Mouse (Mus musculus) WW6 (cell line): ENCODE data around the gene Gm45711.
"Not testable (repeated sequence)": the region's sequence is repeated elsewhere in the genome, so short reads cannot be mapped to it uniquely, and the experiment has no call there.

Experiments used
- DNase-seq: peaks from one replicate; pipeline ENCODE4 v3.0.0-alpha.2; 2013; ENCODE audit warnings: low read depth, low spot score

Gene Gm45711

GRCm38 (mm10) chr8:104309441-104310155 lies at the start of gene Gm45711, which contains the start of gene Cmtm1:
Gm45711 (minus strand) TSS chr8:104310081.
Cmtm1 (minus strand) TSS chr8:104310145.
- DNase-seq: not testable (repeated sequence)

DNA sequence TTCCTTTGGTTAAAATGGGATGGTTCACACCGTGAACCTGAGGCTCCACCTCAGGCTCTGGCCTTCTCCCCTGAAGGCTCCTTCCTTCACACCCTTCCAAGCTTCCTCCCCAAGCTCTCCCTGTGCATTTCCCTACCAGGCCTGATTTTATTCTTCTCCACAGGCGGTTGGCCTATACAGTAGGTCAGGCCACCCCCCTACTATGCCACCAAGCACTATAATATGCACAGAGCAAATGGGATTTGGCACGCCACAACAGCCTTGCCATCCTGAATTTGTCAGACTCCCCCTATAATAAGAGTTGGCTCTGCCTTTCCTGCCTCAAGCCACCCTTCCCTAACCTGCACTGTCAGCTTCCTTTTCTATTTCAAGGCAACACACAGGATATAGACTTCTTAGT lies 48.8 kb upstream of the Gm45711 start:
- no peak for DNase-seq

- no peak for DNase-seq
Observed at GRCm38 (mm10) chr8:104354504-104354903, 44.6 kb upstream of the Gm45711 start.

- DNase-seq: no peak
Observed at GRCm38 (mm10) chr8:104353186-104353585, 43.3 kb upstream of the Gm45711 start.

GRCm38 (mm10) chr8:104350047-104350446 lies 40.2 kb upstream of the Gm45711 start:
- DNase-seq: no peak

DNA sequence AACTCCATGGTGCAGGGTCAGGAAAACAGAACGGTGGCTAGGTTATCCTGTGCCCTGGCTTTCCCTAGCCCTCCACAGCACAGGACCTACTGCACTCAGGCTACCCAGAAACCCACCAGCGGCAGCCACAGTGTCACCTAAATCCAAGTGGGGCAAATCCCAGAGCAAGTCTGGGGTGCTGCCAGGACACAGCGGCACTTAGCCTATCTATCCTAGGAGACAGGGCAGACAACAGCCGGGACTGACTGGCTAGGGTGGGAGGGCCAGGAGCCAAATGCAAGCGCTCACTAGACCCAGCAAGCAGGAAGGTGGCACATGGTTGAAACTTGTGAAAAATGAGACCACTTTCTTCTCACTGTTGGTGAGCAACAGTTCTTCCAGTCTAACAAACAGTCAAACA lies 39.1 kb upstream of the Gm45711 start:
- no peak for DNase-seq

GRCm38 (mm10) chr8:104346706-104347105 lies 36.8 kb upstream of the Gm45711 start:
- DNase-seq: no peak

- DNase-seq: no peak
Observed at GRCm38 (mm10) chr8:104344622-104345021, 34.7 kb upstream of the Gm45711 start.

GRCm38 (mm10) chr8:104343957-104344356 lies 34.1 kb upstream of the Gm45711 start:
- DNase-seq: peak; percentile 71

GRCm38 (mm10) chr8:104342426-104342825 lies 32.5 kb upstream of the Gm45711 start:
- no peak for DNase-seq

DNA sequence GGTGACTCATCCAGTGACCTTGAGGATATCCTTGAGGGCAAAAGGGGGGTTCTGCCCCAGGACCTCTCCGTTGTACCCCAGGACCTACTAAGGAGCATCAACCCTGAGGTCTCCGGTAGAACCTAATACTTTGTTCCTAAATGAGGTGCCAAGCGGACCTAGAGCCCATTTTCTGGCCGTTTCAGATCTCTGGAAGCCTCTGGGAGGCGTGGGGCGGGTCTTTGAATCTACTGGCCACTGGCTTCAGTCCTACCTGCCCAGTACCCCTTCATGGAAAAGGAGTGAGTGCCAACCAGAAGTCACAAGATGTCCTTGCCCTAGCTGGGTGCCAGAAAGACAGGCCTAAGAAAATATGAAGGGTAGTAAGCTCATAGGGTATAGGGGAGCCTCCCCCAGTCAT lies 31.8 kb upstream of the Gm45711 start:
- DNase-seq: no peak

DNA sequence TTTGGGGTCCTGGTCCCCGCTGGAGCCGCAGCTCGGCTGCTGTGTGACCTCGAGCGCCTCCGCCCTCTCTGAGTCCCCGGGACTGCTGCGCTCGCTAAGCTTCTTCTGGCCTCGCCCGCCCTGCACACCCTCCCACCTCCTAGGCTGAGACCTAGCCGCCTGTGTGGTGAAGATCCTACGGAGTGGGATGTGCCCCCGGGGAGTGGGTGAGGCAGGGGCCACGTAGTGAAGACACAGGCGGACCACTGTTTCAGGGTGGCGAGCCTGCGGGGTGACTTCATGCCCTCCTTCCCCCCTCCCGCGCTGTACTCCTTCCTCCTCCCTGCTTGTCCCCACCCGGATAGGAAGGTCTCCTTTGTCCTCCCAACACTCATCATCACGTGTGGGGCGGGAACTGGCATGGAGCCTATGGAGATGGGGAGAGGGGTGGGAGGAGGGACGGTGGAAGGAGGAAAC lies 31.3 kb upstream of the Gm45711 start:
- peak; percentile 58 for DNase-seq

DNA sequence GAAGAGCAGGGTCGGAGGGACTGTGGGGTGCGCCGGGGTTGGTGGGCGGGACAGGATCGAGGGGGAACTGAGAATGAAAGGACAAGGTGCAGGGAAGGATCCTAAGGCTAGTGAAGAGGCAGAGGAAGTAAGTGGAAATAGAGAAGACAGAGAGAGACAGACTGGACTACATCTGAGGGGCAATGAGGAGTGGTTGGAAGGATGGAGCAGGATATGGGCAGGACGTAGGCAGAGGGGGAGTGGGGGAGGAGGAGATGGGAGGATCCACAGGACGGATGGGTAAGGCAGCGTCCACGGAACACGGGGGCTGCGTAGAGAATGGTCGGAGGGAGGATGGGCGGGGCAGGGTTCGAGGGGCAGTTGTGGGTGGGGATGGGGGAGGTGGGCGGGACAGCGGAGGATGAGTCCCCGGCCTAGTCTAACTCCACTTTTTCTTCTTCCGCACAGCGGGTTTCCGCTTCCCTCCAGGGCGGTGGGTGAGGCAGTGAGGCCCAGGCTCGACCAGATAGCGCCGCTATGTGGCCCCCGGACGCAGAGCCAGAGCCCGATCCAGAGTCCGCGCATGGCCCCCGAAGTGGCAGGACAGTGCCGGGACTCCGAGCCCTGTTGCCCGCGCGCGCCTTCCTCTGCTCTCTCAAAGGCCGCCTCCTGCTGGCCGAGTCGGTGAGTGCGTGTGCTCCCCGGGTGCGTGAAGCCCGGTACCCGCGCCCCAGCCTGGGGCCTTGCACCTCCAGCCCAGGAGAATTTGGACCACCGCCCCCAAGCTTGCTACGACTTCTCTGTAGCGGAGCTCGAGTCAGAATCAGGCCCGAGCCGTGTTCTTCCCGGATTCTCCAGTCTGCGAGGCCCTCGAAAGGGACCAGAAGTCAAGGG lies 30.6 kb upstream of the Gm45711 start:
- DNase-seq: peak; percentile 54

DNA sequence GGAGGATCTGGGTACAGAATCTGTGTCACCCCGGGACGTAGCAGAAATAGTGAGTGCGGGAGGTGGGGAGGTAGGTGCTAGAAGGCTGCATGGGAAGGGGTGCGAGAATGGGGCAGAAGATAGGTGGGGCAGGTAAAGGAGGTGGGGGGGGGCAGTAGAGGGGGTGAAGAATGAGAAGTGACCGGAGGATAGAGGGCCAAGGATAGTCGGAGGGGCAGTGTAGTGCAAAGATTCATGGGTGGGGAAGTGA lies 30.0 kb upstream of the Gm45711 start:
- DNase-seq: no peak

DNA sequence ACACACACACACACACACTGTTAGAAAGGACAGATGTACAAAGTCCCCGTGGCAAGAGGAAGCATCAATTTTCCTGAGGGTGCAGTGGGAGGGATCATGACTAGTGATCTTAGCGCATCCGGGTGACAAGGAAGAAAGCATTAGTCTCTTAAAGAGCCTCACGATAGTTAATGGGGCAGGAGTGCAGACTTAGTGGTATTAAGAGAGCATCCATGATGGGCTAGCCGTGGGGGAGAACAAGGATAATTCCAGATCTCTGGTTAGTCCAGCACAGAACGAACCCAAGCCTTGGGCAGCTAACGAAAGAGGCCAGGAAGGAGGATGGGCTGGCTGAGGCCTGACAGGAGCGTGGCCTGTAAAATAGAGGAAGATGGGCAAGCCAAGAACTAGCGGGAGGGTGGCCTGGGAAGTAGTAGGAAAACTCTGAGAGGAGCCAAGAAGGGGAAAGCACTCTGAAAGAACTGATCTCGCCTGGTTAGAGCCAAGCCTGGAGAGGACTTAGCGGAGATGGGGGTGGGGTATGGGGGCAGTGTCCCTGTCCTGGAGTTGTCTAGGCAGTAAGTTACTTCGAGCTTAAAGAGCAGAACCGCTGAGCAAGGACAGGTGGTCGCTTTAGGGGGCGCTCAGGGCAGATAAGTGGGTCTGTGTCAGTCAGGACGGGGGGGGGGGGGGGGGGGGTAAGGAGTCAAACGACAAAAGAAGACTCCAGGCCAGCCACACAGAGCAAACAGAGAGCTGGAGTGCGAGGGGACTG lies 29.5 kb upstream of the Gm45711 start, which contains the start of gene Cmtm3:
Cmtm3 (plus strand) TSS at position 182 of the 754 bp plus-strand sequence.
- DNase-seq: no peak

GRCm38 (mm10) chr8:104337890-104338289 lies 28.0 kb upstream of the Gm45711 start:
- no peak for DNase-seq

DNA sequence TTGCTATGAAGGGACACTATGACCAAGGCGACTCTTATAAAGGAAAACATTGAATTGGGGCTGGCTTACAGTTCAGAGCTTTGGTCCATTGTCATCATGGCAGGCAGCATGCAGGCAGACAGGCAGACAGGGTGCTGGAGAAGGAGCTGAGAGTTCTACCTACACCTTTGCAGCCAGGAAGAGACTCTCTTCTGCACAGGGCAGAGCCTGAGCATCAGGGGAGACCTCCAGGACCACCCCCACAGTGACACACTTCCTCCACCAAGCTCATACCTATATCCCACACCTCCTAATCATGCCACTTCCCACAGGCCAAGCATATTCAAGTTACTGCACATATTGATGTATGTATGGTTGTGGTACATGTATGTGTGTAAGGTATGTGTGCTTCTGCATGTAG lies 26.9 kb upstream of the Gm45711 start:
- DNase-seq: no peak

GRCm38 (mm10) chr8:104334196-104334595 lies 24.3 kb upstream of the Gm45711 start:
- DNase-seq: no peak

GRCm38 (mm10) chr8:104333786-104334185 lies 23.9 kb upstream of the Gm45711 start:
- no peak for DNase-seq

DNA sequence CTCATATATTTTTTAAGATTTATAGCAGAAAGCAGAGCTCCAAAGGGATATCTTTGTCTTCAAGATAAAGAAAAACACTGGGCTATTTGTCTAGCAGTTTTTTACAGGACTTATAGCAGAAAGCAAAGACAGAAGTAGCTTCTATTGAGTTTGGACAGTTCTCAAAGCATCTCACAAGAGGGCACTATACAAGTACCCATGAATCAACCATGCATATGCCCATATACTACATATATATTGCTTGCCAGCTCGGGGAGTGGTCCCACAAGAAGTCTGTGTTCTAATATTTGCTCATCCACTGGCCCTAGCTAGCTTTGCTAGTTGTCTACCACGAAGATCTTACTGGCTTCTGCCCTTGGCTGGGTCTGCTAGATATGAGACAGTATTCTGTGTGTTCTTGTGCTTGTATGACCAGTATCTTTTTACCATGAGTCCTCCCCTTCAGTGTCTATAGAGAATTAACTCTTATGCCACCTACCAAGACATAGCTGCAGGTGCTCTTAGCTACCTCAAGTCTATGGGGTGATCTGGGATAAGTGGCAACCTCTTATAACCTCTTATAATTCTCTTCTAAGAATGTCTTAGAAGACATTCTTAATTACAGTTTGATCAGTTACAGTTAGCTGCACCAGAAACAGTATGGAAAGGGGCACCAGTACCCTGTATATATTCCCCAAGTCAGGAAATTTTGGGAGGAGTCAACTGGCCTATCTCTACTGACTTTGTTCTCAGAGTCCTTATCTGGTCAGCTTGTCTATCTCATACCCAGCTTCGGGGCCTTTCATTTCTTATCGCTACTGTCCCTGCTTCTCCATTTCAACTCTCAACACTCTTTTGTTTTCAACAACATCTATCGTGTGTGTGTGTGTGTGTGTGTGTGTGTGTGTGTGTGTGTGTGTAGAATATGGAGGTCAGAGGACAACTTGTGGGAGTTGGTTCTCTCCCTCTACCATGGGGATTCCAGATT lies 23.1 kb upstream of the Gm45711 start:
- DNase-seq: no peak

DNA sequence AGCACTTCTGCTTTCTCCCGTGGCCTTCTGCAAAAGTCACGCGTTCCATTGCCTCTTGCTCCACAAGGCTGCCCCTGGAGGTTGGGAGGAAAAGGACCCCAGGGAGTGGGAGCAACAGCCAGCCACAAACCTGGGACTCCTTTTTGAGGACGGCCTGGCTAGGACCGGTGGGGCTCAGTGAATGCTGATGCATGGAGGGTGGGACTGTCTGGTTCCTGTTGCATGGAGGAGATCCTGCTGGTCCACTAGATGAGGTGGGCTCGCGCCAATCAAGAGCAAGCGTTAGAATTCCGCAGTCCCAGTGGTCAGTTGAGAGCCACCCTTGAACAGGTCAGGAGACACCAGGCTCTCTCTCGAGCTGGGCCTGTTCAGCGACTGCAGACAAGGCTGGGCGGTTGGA lies 12.0 kb upstream of the Gm45711 start, which contains the start of gene Cmtm2b:
Cmtm2b (plus strand) TSS at position 301 of the 400 bp plus-strand sequence.
- DNase-seq: not testable (repeated sequence)
